Mouse (Mus musculus): ENCODE results near the gene AC129217.1. TPM values are rescaled to one million over a fixed set of nuclear protein-coding genes. Genes with fewer than 3 reads are reported as not detected.
A peak's percentile ranks its signal among the peaks of the same experiment; 100 is the strongest.
"Not testable (repeated sequence)": the region's sequence is repeated elsewhere in the genome, so short reads cannot be mapped to it uniquely, and the experiment has no call there.

Gene AC129217.1
- polyA plus RNA-seq, 1 experiment from 2014 or later: not detected

GRCm38 (mm10) chr19:8850402-8850901 is 20.9 kb downstream of the AC129217.1 start, which contains the start of gene Lrrn4cl:
Lrrn4cl (plus strand) TSS chr19:8850768.
- Histone ChIP-seq H3K36me3 (peaks cover 32% of the 10 kb centered on the region), H3K27me3 (no peaks in the 10 kb centered on the region), H3K4me1 (peaks cover 15% of the 10 kb centered on the region), H3K27ac (peak within 1 kb of the TSS; percentile 52; the same call in 1 of the 2 replicates), H3K9me3 (no peaks in the 10 kb centered on the region), H3K4me2 (replicated peaks) (peak within 1 kb of the TSS; percentile 17; the same call in 1 of the 2 replicates), H3K9ac (0 out of 2 replicates have a peak within 1 kb of the TSS, but pooled peaks have one; percentile 10), H3K4me3 (no peak within 1 kb of the TSS)
- 17% methylated on average over 7 of the region's 7 CpGs for WGBS
- peak; percentile 67; the same call in 1 of the 2 replicates for ATAC-seq (ENCODE audit: low FRiP score, low read depth)

DNA sequence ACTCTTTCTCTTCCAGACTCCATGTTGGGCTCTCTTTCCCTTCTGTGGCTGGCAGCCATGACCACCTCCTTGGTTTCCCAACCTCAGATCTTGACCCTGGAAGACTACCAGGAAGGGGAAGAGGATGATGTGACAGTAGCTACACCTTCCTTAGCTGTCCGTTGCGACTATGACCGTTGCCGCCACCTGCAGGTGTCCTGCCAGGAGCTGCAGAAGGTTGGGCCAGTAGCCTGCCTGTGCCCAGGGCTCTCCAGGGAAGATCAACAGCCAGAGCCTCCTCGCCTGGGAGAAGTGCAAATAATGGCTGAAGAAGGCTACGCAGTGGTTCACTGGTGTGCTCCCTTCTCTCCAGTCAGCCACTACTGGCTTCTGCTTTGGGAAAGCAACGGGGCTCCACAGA is 22.1 kb downstream of the AC129217.1 start:
- Histone ChIP-seq H3K27me3 (no peaks in the 10 kb centered on the region), H3K9me3 (no peaks in the 10 kb centered on the region), H3K9ac (no peak overlapping the region), H3K4me2 (replicated peaks) (no peak overlapping the region), H3K4me1 (peaks cover 15% of the 10 kb centered on the region), H3K27ac (no peak overlapping the region), H3K4me3 (no peak overlapping the region), H3K36me3 (peaks cover 20% of the 10 kb centered on the region)
- no peak for ATAC-seq (ENCODE audit: low FRiP score, low read depth)
- WGBS: 54% methylated on average over 7 of the region's 7 CpGs

GRCm38 (mm10) chr19:8852236-8852928 is 22.8 kb downstream of the AC129217.1 start:
- Histone ChIP-seq H3K27me3 (no peaks in the 10 kb centered on the region), H3K9me3 (no peaks in the 10 kb centered on the region), H3K4me2 (replicated peaks) (no peak overlapping the region), H3K36me3 (peaks cover 13% of the 10 kb centered on the region), H3K4me3 (no peak overlapping the region), H3K27ac (no peak overlapping the region), H3K4me1 (peaks cover 15% of the 10 kb centered on the region), H3K9ac (no peak overlapping the region)
- WGBS: 42% methylated on average over 10 of the region's 10 CpGs
- no peak for ATAC-seq (ENCODE audit: low FRiP score, low read depth)

- H3K4me3 ChIP-seq: no peak overlapping the region
- peaks cover 6% of the 10 kb centered on the region for H3K36me3 ChIP-seq
- WGBS: 82% methylated on average over 3 of the region's 3 CpGs
- no peaks in the 10 kb centered on the region for H3K9me3 ChIP-seq
- H3K4me2 ChIP-seq (replicated peaks): no peak overlapping the region
- H3K4me1 ChIP-seq: peaks cover 15% of the 10 kb centered on the region
- ATAC-seq (ENCODE audit: low FRiP score, low read depth): no peak
- H3K27ac ChIP-seq: no peak overlapping the region
- H3K27me3 ChIP-seq: no peaks in the 10 kb centered on the region
- no peak overlapping the region for H3K9ac ChIP-seq
These were observed 23.5 kb downstream of the AC129217.1 start for GRCm38 (mm10) chr19:8853117-8853516.

DNA sequence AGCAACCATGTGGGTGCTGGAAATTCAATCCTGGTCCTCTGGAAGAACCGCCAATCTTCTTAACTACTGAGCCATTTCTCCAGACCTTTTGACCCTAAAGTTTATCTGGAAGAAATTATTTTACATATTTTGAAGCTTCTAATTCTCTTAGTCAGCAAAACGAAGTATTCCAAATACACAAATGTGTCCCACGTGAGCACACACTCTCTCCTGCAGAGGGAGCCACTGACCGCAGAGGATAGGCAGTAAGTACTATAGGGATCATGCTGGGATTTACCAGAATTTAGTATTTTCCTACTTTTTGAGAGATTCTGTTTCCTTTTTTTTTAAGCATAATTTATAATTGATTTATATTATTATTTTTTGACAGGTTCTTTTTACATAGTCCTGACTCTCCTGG is 28.1 kb downstream of the AC129217.1 start:
- H3K27me3 ChIP-seq: no peaks in the 10 kb centered on the region
- no peak overlapping the region for H3K9ac ChIP-seq
- H3K4me1 ChIP-seq: 0 out of 2 replicates have a peak, but pooled peaks cover under 1% of the 10 kb centered on the region
- 44% methylated on average over 4 of the region's 4 CpGs for WGBS
- H3K27ac ChIP-seq: no peak overlapping the region
- no peak for ATAC-seq (ENCODE audit: low FRiP score, low read depth)
- no peaks in the 10 kb centered on the region for H3K9me3 ChIP-seq
- no peak overlapping the region for H3K4me2 ChIP-seq (replicated peaks)
- no peaks in the 10 kb centered on the region for H3K36me3 ChIP-seq
- H3K4me3 ChIP-seq: no peak overlapping the region

- H3K27me3 ChIP-seq: no peaks in the 10 kb centered on the region
- H3K9me3 ChIP-seq: no peaks in the 10 kb centered on the region
- no peak overlapping the region for H3K9ac ChIP-seq
- H3K27ac ChIP-seq: no peak overlapping the region
- WGBS: 25% methylated on average over 1 of the region's 1 CpGs
- ATAC-seq (ENCODE audit: low FRiP score, low read depth): no peak
- no peak overlapping the region for H3K4me3 ChIP-seq
- no peak overlapping the region for H3K4me2 ChIP-seq (replicated peaks)
- H3K4me1 ChIP-seq: no peaks in the 10 kb centered on the region
- no peaks in the 10 kb centered on the region for H3K36me3 ChIP-seq
These were observed 29.4 kb downstream of the AC129217.1 start for GRCm38 (mm10) chr19:8859018-8859417.

DNA sequence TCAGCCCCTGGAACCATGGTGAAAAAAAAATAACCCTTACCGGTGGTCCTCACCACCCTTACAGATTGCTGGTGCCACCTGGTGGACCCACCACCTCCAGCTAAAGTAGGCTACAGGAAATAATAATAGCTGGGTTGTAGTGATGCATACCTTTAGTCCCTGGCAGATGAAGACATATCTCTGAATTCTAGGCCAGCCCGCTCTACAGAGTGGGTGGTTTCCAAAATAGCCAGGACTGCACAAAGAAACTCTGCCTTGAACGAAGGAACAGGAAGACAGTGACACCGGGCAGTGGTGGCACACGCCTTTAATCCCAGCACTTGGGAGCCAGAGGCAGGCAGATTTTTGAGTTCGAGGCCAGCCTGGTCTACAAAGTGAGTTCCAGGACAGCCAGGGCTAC is 34.7 kb downstream of the AC129217.1 start:
- no peaks in the 10 kb centered on the region for H3K4me1 ChIP-seq
- no peaks in the 10 kb centered on the region for H3K27me3 ChIP-seq
- no peaks in the 10 kb centered on the region for H3K9me3 ChIP-seq
- H3K4me2 ChIP-seq (replicated peaks): no peak overlapping the region
- no peak for ATAC-seq (ENCODE audit: low FRiP score, low read depth)
- WGBS: 84% methylated on average over 6 of the region's 6 CpGs
- no peak overlapping the region for H3K4me3 ChIP-seq
- no peak overlapping the region for H3K27ac ChIP-seq
- H3K9ac ChIP-seq: no peak overlapping the region
- H3K36me3 ChIP-seq: no peaks in the 10 kb centered on the region

- peak overlapping the region; percentile 99; the same call in 1 of the 2 replicates for H3K4me3 ChIP-seq
- H3K27ac ChIP-seq; H3K27me3 ChIP-seq; H3K4me1 ChIP-seq; ATAC-seq (ENCODE audit: low FRiP score, low read depth); H3K9me3 ChIP-seq; H3K9ac ChIP-seq: not testable (repeated sequence)
- peaks cover 25% of the 10 kb centered on the region for H3K36me3 ChIP-seq
- peak overlapping the region; percentile 92 for H3K4me2 ChIP-seq (replicated peaks)
- WGBS: 85% methylated on average over 3 of the region's 3 CpGs
These were observed 40.8 kb downstream of the AC129217.1 start for GRCm38 (mm10) chr19:8870381-8870780.

DNA sequence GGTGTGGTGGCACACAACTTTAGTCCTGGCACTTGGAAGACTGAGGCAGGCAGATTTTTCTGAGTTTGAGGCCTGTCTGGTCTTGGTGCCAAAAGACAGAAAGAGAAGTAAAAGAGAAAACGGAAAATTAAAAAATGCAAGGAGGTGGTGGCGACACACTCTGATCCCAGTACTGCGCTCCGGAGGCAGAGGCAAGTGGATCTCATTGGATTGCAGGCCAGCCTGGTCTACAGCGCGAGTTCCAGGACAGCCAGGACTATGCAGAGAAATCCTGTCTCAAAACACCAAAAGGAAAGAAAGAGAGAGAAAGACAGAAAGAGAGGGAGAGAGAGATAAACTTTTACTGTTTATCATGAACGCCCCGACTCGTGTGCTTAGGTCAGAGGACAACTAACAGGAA is 41.3 kb downstream of the AC129217.1 start:
- 56% methylated on average over 9 of the region's 9 CpGs for WGBS
- Histone ChIP-seq H3K4me1 (peaks cover 9% of the 10 kb centered on the region), H3K27ac (no peak overlapping the region; the same call in 1 of the 2 replicates), H3K4me2 (replicated peaks) (peak overlapping the region; percentile 92), H3K36me3 (peaks cover 30% of the 10 kb centered on the region), H3K9me3 (no peaks in the 10 kb centered on the region), H3K4me3 (peak overlapping the region; percentile 99), H3K27me3 (no peaks in the 10 kb centered on the region), H3K9ac (peak overlapping the region; percentile 98)
- ATAC-seq (ENCODE audit: low FRiP score, low read depth): no peak

- 1% methylated on average over 59 of the region's 59 CpGs for WGBS
- peak within 1 kb of the TSS; percentile 69 for H3K27ac ChIP-seq
These were observed 42.0 kb downstream of the AC129217.1 start, which contains the start of gene Ubxn1 for GRCm38 (mm10) chr19:8871267-8872186. Ubxn1 (plus strand) TSS chr19:8871496.

GRCm38 (mm10) chr19:8872266-8872840 is 42.8 kb downstream of the AC129217.1 start:
- ATAC-seq (ENCODE audit: low FRiP score, low read depth): no peak
- H3K36me3 ChIP-seq: peaks cover 43% of the 10 kb centered on the region

More at GRCm38 (mm10) chr19:8871267-8872186, 42.0 kb downstream of the AC129217.1 start, which contains the start of gene Ubxn1:
- Histone ChIP-seq H3K4me2 (replicated peaks) (peak within 1 kb of the TSS; percentile 92), H3K4me3 (peak within 1 kb of the TSS; percentile 99), H3K4me1 (peaks cover 9% of the 10 kb centered on the region), H3K27me3 (no peaks in the 10 kb centered on the region), H3K9me3 (no peaks in the 10 kb centered on the region), H3K36me3 (peaks cover 36% of the 10 kb centered on the region), H3K9ac (peak within 1 kb of the TSS; percentile 98)
- ATAC-seq (ENCODE audit: low FRiP score, low read depth): peak; percentile 98

More at GRCm38 (mm10) chr19:8872266-8872840, 42.8 kb downstream of the AC129217.1 start:
- no peaks in the 10 kb centered on the region for H3K27me3 ChIP-seq
- peak overlapping the region; percentile 98 for H3K9ac ChIP-seq
- WGBS: 78% methylated on average over 10 of the region's 10 CpGs
- H3K27ac ChIP-seq: peak overlapping the region; percentile 69; the same call in 1 of the 2 replicates
- H3K4me3 ChIP-seq: peak overlapping the region; percentile 99
- H3K4me1 ChIP-seq: peaks cover 9% of the 10 kb centered on the region
- H3K9me3 ChIP-seq: no peaks in the 10 kb centered on the region
- peak overlapping the region; percentile 92 for H3K4me2 ChIP-seq (replicated peaks)

Data from limb, embryonic 13.5 days (tissue).